Mouse (Mus musculus) limb, embryonic 11.5 days (tissue): ENCODE measurements around the gene Ttc21b. TPM values are rescaled to one million over a fixed set of nuclear protein-coding genes. Genes with fewer than 3 reads are reported as not detected.

Source experiments
- ATAC-seq: fragments of 200-750 bp; cut with Nextera tagmentation; 2 replicates; pipeline ENCODE4 v1.8.0; 2017; ENCODE audit warnings: low read depth; ENCODE audit not compliant: insufficient number of reproducible peaks, low FRiP score, low TSS enrichment
- DNase-seq: peaks from one replicate; pipeline ENCODE4 v3.0.0-alpha.2; 2015; ENCODE audit warnings: low spot score
- H3K27ac ChIP-seq: fragments of 300-500 bp; sonication (generic); replicated peaks from 2 replicates; pipeline ENCODE4 v1.5.1; 2014; ENCODE audit warnings: low read depth, mild to moderate bottlenecking, low read length
- H3K27me3 ChIP-seq: fragments of 300-500 bp; sonication (generic); 2 replicates; pipeline ENCODE4 v1.6.1; 2014; ENCODE audit warnings: mild to moderate bottlenecking, low read length, mixed read lengths; ENCODE audit not compliant: control insufficient read depth, insufficient read depth
- H3K36me3 ChIP-seq: fragments of 300-500 bp; sonication (generic); 2 replicates; pipeline ENCODE4 v1.6.1; 2014; ENCODE audit warnings: mild to moderate bottlenecking, low read length, moderate library complexity, mixed read lengths; ENCODE audit not compliant: control insufficient read depth, insufficient read depth
- H3K4me1 ChIP-seq: fragments of 300-500 bp; sonication (generic); 2 replicates; pipeline ENCODE4 v1.6.1; 2014; ENCODE audit warnings: low read length, mixed read lengths; ENCODE audit not compliant: control insufficient read depth, insufficient read depth
- H3K4me2 ChIP-seq: fragments of 300-500 bp; sonication (generic); 2 replicates; pipeline ENCODE4 v1.6.1; 2014; ENCODE audit warnings: low read depth, mild to moderate bottlenecking, moderate library complexity; ENCODE audit not compliant: severe bottlenecking
- H3K4me3 ChIP-seq: fragments of 300-500 bp; sonication (generic); 2 replicates; pipeline ENCODE4 v1.5.1; 2014; ENCODE audit warnings: low read depth, low read length
- H3K9ac ChIP-seq: fragments of 300-500 bp; sonication (generic); 2 replicates; pipeline ENCODE4 v1.6.1; 2014; ENCODE audit warnings: mild to moderate bottlenecking, low read length
- H3K9me3 ChIP-seq: fragments of 300-500 bp; sonication (generic); 2 replicates; pipeline ENCODE4 v1.6.1; 2016; ENCODE audit warnings: low read length; ENCODE audit not compliant: control insufficient read depth
- WGBS: fragments of 180-500 bp; shearing (Covaris S2); extraction: QIAGEN DNeasy Blood & Tissue Kit; methylation state at CpG from one replicate; pipeline ENCODE4 v1.1.7; 2014; 5-methylcytosine and 5-hydroxymethylcytosine counted together
- polyA plus RNA-seq: library from polyadenylated mRNA; unstranded; fragments of >200 nt; fragmentation: Nextera tagmentation; extraction: Ambion mirVana; gene quantifications from 2 replicates; pipeline ENCODE4 v1.2.1, GENCODE M21; 2014

Ttc21b gene
- polyA plus RNA-seq, 1 experiment from 2014 or later, result 14.6 TPM

- 93% methylated on average over 2 of the region's 2 CpGs for whole genome bisulfite sequencing
- H3K27ac ChIP-seq, result no peak overlapping the region
- no peaks in the 10 kb centered on the region for H3K36me3 ChIP-seq
- no peaks in the 10 kb centered on the region for H3K4me1 ChIP-seq
- no peaks in the 10 kb centered on the region for H3K27me3 ChIP-seq
- ATAC-seq (no peak), DNase-seq (no peak)
- H3K4me2 ChIP-seq, result no peak overlapping the region
- H3K4me3 ChIP-seq, result no peak overlapping the region
- H3K9ac ChIP-seq, result no peak overlapping the region
- no peaks in the 10 kb centered on the region for H3K9me3 ChIP-seq
Measured at GRCm38 (mm10) chr2:66142268-66142667, 114.1 kb downstream of the Ttc21b start.

GRCm38 (mm10) chr2:66140246-66140645 lies 116.2 kb downstream of the Ttc21b start:
- WGBS, result 23% methylated on average over 4 of the region's 4 CpGs
- Histone ChIP-seq H3K27ac (no peak overlapping the region), H3K4me1 (no peaks in the 10 kb centered on the region), H3K9ac (no peak overlapping the region), H3K4me2 (no peak overlapping the region), H3K27me3 (no peaks in the 10 kb centered on the region), H3K4me3 (no peak overlapping the region), H3K36me3 (no peaks in the 10 kb centered on the region), H3K9me3 (no peaks in the 10 kb centered on the region)
- ATAC-seq, result no peak
- no peak for DNase-seq

Other genes with a start within 250 kb of the Ttc21b start
- gene Galnt3, start 131.6 kb downstream of the Ttc21b start, polyA plus RNA-seq, result 1.9 and 3.0 TPM in 2 replicates
- gene Scn1a, start 184.2 kb upstream of the Ttc21b start, polyA plus RNA-seq, result 0.89 and 1.4 TPM in 2 replicates